Mouse (Mus musculus) liver, postnatal 0 days (tissue): ENCODE results near the gene Anxa9.

ENCODE experiments used
- CTCF ChIP-seq: sonication (generic); IDR thresholded peaks from 2 replicates; pipeline ENCODE4 v1.5.1; 2016; ENCODE audit warnings: antibody characterized with exemption, low read depth
- EP300 ChIP-seq: IDR thresholded peaks from 2 replicates; pipeline ENCODE4 v1.6.1; 2016; ENCODE audit warnings: antibody characterized with exemption, low read depth, mild to moderate bottlenecking

DNA sequence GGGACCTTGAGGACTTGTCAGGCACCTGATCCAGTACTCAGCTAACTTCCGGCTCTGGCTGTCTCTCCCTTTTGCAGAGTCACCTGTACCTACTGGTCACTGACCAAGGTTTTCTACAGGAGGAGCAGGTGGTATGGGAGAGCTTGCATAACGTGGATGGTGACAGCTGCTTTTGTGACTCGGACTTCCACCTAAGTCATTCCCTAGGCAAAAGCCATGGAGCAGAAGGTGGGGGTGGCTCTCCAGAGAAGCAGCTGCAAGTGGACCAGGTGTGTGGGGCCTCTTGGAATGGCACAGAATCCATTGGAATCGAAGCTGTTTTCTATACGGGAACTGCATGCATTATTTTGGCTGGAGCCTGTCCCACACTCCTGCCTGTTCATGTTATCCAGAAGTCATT is 12.3 kb downstream of the Anxa9 start:
- no peak for TF ChIP-seq CTCF
- no peak for TF ChIP-seq EP300
